19 mouse cellular contexts compared by ENCODE assay signal in genomic region chr11:53893451-53893850, GRCm38 (mm10). TPM values are rescaled to one million over a fixed set of nuclear protein-coding genes. Genes with fewer than 3 reads are reported as not detected.
DNase-seq lines count a peak whose midpoint lies in the region; ATAC-seq lines count a peak whose summit lies in the region.
"Had no signal": no experiment of that assay in that cellular context is flagged by ENCODE, and none has a peak within 500 bp of the region (broad histone marks: within the 10 kb centered on the region; RNA-seq: fewer than 3 reads in every experiment).

No protein-coding gene starts in this region.

- peak; percentile 13 for DNase-seq in CD4-positive, CD25-positive, alpha-beta regulatory T cell, adult 2 months (ENCODE audit: low read depth, low spot score)
- DNase-seq in liver, embryonic 11.5 days (ENCODE audit: low spot score) = no peak
- no peak for DNase-seq in liver
- peak; percentile 9 for DNase-seq in splenic B cell, adult 2 months (ENCODE audit: low read depth, low spot score)
- no peak for DNase-seq in neural tube, embryonic 10.5 days (ENCODE audit: extremely low spot score, low spot score)
- no peak for DNase-seq in retina, embryonic 14.5 days (ENCODE audit: low spot score)
- DNase-seq: adrenal gland, postnatal 25 days; cerebellum, adult 8-10 months; gastrocnemius, postnatal 14 days; lung, adult 2 months; midbrain, embryonic 14.5 days had no signal

- H3K4me1 ChIP-seq in liver, embryonic 11.5 days (replicated peaks; ENCODE audit: control insufficient read depth, insufficient read depth, low read length) = peaks cover 16% of the 10 kb centered on the region
- H3K4me1 ChIP-seq in liver, embryonic 12.5 days = peaks cover 38% of the 10 kb centered on the region

- H3K9me3 ChIP-seq in liver, embryonic 11.5 days (ENCODE audit: control insufficient read depth, low read length) = no peaks in the 10 kb centered on the region
- H3K9me3 ChIP-seq in liver, embryonic 12.5 days (replicated peaks) = no peaks in the 10 kb centered on the region
- H3K9me3 ChIP-seq: forebrain, embryonic 10.5 days; heart, embryonic 10.5 days had no signal

- peak overlapping the region; percentile 7; the same call in 1 of the 2 replicates for H3K27ac ChIP-seq in liver, embryonic 11.5 days (ENCODE audit: low read depth, low read length)
- peak overlapping the region; percentile 72; the same call in 1 of the 2 replicates for H3K27ac ChIP-seq in liver, embryonic 12.5 days
- H3K27ac ChIP-seq: forebrain, embryonic 10.5 days; hindbrain, embryonic 14.5 days had no signal

- no peak for ATAC-seq in CD4-positive, CD25-positive, alpha-beta regulatory T cell, adult 4 months
- no peak for ATAC-seq in liver, embryonic 11.5 days (replicated peaks; ENCODE audit: low FRiP score)
- ATAC-seq in liver, embryonic 12.5 days = no peak
- ATAC-seq: Patski had no signal

- H3K9ac ChIP-seq in liver, embryonic 11.5 days (ENCODE audit: low read depth, low read length) = no peak overlapping the region; the same call in 1 of the 2 replicates
- no peak overlapping the region for H3K9ac ChIP-seq in liver, embryonic 12.5 days
- H3K9ac ChIP-seq: hindbrain, embryonic 14.5 days had no signal

- H3K4me3 ChIP-seq in liver, embryonic 11.5 days (ENCODE audit: low read depth, low read length) = no peak overlapping the region
- no peak overlapping the region for H3K4me3 ChIP-seq in liver, embryonic 12.5 days
- H3K4me3 ChIP-seq: forebrain, embryonic 10.5 days; heart, embryonic 10.5 days; myocyte had no signal

- no peaks in the 10 kb centered on the region for H3K27me3 ChIP-seq in liver, embryonic 11.5 days (replicated peaks; ENCODE audit: control insufficient read depth, insufficient read depth, low read length)
- H3K27me3 ChIP-seq in liver, embryonic 12.5 days (replicated peaks) = no peaks in the 10 kb centered on the region
- no peaks in the 10 kb centered on the region for H3K27me3 ChIP-seq in splenic B cell, adult 2 months (ENCODE audit: control insufficient read depth, insufficient read depth, low read length, poor library complexity, severe bottlenecking)
- H3K27me3 ChIP-seq: Patski had no signal

- H3K36me3 ChIP-seq in liver, embryonic 11.5 days (ENCODE audit: control insufficient read depth, insufficient read depth, low read length) = no peaks in the 10 kb centered on the region
- H3K36me3 ChIP-seq in liver, embryonic 12.5 days = no peaks in the 10 kb centered on the region
- H3K36me3 ChIP-seq in splenic B cell, adult 2 months (ENCODE audit: control insufficient read depth, insufficient read depth, low read length, poor library complexity, severe bottlenecking) = no peaks in the 10 kb centered on the region
- H3K36me3 ChIP-seq: forebrain, embryonic 10.5 days; heart, embryonic 10.5 days had no signal

- peak overlapping the region; percentile 43 for H3K4me2 ChIP-seq in liver, embryonic 11.5 days
- H3K4me2 ChIP-seq in liver, embryonic 12.5 days = peak overlapping the region; percentile 54
- H3K4me2 ChIP-seq: hindbrain, embryonic 14.5 days had no signal

- WGBS in liver, embryonic 11.5 days = 62% methylated on average over 2 of the region's 2 CpGs
- WGBS in liver, embryonic 12.5 days (ENCODE audit: insufficient replicate concordance) = 49% methylated on average over 2 of the region's 2 CpGs

RNA-seq across cellular contexts. Expression of gene Slc22a5, which starts 2.0 kb away (rescaled TPM):
- polyA plus RNA-seq in CD4-positive, CD25-positive, alpha-beta regulatory T cell, adult 4 months (2017; shearing (Covaris generic)) = 10 to 100 TPM; 25.9 to 29.3 TPM
- polyA plus RNA-seq in liver, embryonic 11.5 days (2014; fragmentation: Nextera tagmentation; extraction: Ambion mirVana) = 4.4 and 4.8 TPM in 2 replicates
- polyA plus RNA-seq in liver, embryonic 12.5 days (2016; fragmentation: Nextera tagmentation; extraction: Ambion mirVana) = 2.4 and 3.3 TPM in 2 replicates

RNA-seq across cellular contexts. Expression of gene Gm12216, which starts 34.4 kb away (rescaled TPM):
- 10 to 100 TPM; 31.5 to 32.1 TPM for polyA plus RNA-seq in CD4-positive, CD25-positive, alpha-beta regulatory T cell, adult 4 months (2017; shearing (Covaris generic))
- 0.51 TPM in 1 of 2 replicates, not detected in the other for polyA plus RNA-seq in liver, embryonic 11.5 days (2014; fragmentation: Nextera tagmentation; extraction: Ambion mirVana)
- polyA plus RNA-seq in liver, embryonic 12.5 days (2016; fragmentation: Nextera tagmentation; extraction: Ambion mirVana) = 0.30 and 0.83 TPM in 2 replicates
- polyA plus RNA-seq: hindbrain, embryonic 14.5 days; limb, embryonic 11.5 days had no signal

Comparison
In these comparisons a context has a peak if more than half of its experiments do, and no peak if none do; other contexts are left out.
1. DNase-seq: peak in CD4-positive, CD25-positive, alpha-beta regulatory T cell, adult 2 months (single experiment) and splenic B cell, adult 2 months (single experiment); none in liver, embryonic 11.5 days (single experiment), liver (single experiment), neural tube, embryonic 10.5 days (single experiment) and retina, embryonic 14.5 days (single experiment).
2. RNA of gene Gm12216, which starts 34.4 kb away (polyA plus RNA-seq): 31.5 to 32.1 TPM in CD4-positive, CD25-positive, alpha-beta regulatory T cell, adult 4 months; 0.30 to 0.83 TPM in liver, embryonic 12.5 days and 0.51 TPM in liver, embryonic 11.5 days; every median in the first group is over 10 times any median in the second.